Mouse (Mus musculus) activated CD4-positive, CD25-positive, alpha-beta regulatory T cell, adult 4 months (primary cell): ENCODE results near the gene Gm10563. TPM values are rescaled to one million over a fixed set of nuclear protein-coding genes. Genes with fewer than 3 reads are reported as not detected.
"Not testable (repeated sequence)": the region's sequence is repeated elsewhere in the genome, so short reads cannot be mapped to it uniquely, and the experiment has no call there.

Source experiments
- ATAC-seq: one replicate; pipeline ENCODE4 v1.8.0; 2017
- polyA plus RNA-seq, 2 experiments: library from polyadenylated mRNA; unstranded; fragments of 100-300 nt; shearing (Covaris generic); gene quantifications; one replicate each; pipeline ENCODE4 v1.2.1; 2017

Gm10563 gene
- not detected for polyA plus RNA-seq

- ATAC-seq = not testable (repeated sequence)
These were observed at the start of gene Gm10563 for GRCm38 (mm10) chr4:155645308-155645707. Gene Gm10563, minus strand, starts transcription at chr4:155645408.

DNA sequence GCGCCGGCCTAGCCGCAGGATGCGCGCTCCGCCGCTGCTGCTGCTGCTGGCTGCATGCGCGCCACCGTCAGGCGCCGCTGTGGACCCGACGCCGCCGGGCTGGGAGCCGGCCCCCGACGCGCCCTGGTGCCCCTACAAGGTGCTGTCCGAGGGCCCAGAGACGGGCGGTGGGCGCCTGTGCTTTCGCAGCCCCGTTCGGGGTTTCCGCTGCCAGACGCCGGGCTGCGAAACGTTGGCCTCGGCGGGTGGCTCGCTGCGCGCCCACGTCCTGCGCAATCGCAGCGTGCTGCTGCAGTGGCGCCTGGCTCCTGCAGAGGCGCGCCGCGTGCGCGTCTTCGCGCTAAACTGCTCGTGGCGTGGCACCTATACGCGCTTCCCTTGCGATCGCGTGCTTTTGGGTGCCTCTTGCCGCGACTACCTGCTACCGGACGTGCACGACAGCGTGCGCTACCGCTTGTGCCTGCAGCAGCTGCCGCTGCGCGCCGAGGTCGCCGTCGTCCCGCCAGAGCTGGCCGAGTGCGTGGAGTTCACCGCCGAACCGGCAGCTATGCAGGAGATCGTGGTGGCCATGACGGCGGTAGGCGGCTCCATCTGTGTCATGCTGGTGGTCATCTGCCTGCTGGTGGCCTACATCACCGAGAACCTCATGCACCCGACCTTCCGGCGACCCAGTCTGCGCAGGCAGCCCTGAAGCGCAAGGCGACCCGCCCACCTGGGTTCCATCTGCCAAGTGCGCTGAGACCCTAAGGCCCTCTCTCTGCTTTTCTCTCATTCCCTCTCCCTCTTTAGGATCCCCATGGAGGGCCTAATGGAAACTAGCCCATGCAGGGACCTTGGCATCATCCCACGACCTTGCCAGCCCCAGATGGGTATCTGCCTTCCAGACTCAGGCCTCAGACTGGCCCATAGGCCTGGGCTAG, 49.5 kb upstream of the Gm10563 start:
- peak; percentile 91 for ATAC-seq

DNA sequence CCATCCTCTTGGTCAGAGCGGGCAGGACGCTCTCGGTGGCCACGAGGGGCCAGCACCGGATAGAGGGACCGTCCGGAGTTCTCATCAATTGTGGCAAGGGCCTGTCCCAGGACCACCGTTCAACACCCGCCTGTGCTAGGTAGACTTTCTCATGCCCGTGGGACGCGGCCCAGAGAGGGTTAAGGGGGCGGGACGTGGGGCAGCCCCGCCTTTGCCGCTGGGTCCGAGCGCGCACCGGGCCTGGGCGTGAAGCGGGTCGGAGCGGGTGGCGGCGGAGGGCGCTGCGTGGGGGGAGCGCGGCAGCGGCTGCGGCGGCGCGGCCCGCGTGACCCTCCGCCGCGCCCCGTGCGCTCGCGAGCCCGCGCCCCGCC, 48.9 kb upstream of the Gm10563 start, which contains the start of gene Fndc10:
Gene Fndc10, plus strand, starts transcription at position 232 of the 371 bp plus-strand sequence.
- ATAC-seq = peak; percentile 40

GRCm38 (mm10) chr4:155692421-155692820, 47.2 kb upstream of the Gm10563 start:
- ATAC-seq = no peak

GRCm38 (mm10) chr4:155690571-155691375, 45.6 kb upstream of the Gm10563 start:
- no peak for ATAC-seq

- not testable (repeated sequence) for ATAC-seq
These were observed 42.6 kb upstream of the Gm10563 start for GRCm38 (mm10) chr4:155687764-155688163.

- ATAC-seq = not testable (repeated sequence)
These were observed 38.6 kb upstream of the Gm10563 start for GRCm38 (mm10) chr4:155683670-155684277.

- no peak for ATAC-seq
These were observed 30.8 kb upstream of the Gm10563 start for GRCm38 (mm10) chr4:155675991-155676390.

GRCm38 (mm10) chr4:155672082-155672481, 26.9 kb upstream of the Gm10563 start:
- ATAC-seq = no peak

DNA sequence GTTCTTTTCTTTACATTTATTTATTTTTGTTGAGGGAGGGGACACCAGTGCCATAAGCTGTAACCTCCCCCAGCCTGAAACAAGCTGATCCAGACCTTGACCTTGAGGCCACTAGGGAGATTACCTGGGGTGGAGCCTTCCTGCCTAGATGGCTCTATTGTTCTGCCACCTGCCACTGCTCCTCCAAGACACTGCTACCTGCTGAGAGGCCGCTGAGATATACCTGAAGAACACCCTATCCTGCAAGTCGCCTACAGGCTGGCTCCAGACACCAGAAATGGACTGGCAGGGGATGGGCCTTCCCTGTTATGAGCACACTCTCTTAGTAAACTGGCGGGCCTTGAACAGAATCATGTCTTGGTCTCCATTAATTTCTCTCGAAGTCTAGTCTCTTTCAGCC, 25.0 kb upstream of the Gm10563 start:
- not testable (repeated sequence) for ATAC-seq

DNA sequence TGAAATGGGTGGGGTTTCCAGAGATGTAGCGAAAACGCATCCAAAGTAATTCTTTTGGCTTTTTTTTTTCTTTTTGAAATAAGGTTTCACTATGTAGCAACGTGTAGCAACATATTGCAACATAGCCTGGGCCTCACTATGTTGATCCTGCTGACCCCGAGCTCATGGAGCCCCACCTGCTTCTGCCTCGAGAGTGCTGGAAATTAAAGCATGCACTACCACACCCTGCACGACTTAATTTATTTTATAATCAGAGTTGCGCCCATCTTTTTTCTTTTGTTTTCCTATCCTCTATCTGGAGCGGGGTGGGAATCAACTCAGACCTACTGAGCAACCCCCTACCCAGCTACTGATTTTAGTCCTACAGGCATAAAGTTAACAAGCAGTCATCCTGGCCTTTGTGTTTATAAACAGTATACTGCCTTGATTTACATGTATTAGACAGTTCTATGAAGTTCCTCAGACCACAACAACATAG, 24.4 kb upstream of the Gm10563 start:
- ATAC-seq = no peak

GRCm38 (mm10) chr4:155668689-155669597, 23.7 kb upstream of the Gm10563 start, which contains the start of gene Mib2:
Gene Mib2, minus strand, starts transcription at chr4:155669198.
- ATAC-seq = peak; percentile 94

- no peak for ATAC-seq
These were observed 21.7 kb upstream of the Gm10563 start for GRCm38 (mm10) chr4:155666903-155667302.

GRCm38 (mm10) chr4:155660641-155661040, 15.4 kb upstream of the Gm10563 start:
- no peak for ATAC-seq

DNA sequence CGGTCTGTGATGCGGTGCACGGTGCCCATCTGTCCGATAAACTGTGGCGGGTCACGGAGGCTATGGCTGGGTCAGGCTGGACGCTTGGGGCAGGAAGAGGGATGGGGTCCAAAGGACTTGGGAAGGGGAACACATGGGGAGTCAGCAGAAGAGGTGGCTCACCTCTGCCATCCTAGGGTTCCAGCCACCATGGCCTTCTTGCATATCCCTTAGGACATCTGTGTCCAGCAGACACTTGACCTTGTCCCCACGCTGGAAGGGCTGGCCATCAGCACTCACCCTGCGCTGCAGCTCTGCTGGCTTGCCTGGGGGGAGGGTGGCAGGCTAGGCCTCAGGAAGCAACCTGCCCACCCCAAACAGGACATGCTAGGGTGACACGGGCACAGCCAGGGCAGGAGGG, 13.8 kb upstream of the Gm10563 start:
- no peak for ATAC-seq

DNA sequence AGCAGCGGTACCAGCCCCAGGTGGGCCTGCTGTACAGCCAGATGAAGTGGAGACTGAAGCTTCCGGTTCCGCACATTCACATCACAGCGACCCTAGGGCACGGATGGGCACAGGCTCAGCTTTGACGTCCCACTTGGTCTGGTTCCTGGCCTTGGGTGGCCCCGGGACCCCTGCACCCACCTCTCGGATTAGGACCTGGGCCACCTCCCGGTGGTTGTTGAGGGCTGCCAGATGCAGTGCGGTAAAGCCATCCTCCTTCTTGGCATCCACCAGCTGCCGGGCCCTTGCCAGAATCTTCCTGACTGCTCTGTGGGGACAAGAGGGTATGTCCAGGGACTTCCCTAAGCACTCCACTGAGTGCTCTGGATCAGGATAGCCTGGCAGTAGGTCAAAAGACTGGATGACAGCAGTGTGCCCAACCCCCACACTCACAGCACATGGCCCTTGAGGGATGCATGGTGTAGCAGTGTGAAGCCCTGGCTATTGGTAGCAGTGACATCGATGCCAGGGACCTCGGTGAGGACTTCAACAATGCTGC, 11.1 kb upstream of the Gm10563 start:
- no peak for ATAC-seq

DNA sequence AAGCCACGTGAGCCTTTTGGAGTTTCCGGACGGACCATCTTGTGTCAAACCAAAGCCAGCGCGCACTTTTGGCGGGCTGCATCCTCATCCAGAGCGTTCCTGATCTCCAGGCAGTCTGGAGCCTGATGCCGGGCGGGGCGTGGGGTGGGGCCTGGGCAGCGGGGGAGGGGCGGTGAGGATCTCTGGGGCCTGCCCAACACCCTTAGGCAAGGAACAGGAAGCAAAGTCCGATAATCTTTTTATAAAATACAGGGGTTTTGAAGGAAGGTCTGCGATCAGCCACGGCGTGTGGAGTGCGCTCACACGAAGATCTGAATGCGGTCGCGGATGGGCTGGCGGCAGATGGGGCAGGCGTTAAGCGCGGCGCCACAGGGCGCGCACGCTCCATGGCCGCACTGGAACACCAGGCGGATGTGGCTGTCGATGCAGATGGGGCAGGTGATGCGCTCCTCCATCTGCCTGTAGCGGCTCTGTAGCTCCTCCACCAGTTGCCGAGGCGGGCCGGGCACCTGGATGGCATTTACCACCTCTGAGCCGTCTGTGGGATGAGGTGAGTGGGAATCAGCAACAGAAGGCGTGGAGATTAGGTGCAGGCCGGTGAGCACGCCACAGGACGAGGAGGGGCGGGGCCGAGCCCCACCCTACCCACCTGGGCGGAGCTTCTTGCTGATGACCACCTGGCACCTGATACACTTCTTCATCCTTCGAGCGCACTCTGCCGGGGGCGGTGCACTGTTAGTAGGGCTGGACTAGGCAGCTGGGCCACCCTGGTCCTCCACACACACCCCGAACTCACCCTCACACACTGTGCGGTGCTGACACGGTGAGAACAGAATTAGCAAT, 9.5 kb upstream of the Gm10563 start:
- peak; percentile 71 for ATAC-seq

- ATAC-seq = peak; percentile 7
These were observed 8.9 kb upstream of the Gm10563 start for GRCm38 (mm10) chr4:155654183-155654455.

- no peak for ATAC-seq
These were observed 8.4 kb upstream of the Gm10563 start for GRCm38 (mm10) chr4:155653451-155654182.

GRCm38 (mm10) chr4:155653086-155653450, 7.9 kb upstream of the Gm10563 start, which contains the start of gene Mmp23:
Gene Mmp23, minus strand, starts transcription at chr4:155653384.
- ATAC-seq = no peak
